Mouse (Mus musculus): ENCODE data around the gene Dync1i1. TPM values are rescaled to one million over a fixed set of nuclear protein-coding genes. Genes with fewer than 3 reads are reported as not detected.

Gene Dync1i1
- polyA plus RNA-seq, 1 experiment from 2014 or later, result 49.9 TPM

DNA sequence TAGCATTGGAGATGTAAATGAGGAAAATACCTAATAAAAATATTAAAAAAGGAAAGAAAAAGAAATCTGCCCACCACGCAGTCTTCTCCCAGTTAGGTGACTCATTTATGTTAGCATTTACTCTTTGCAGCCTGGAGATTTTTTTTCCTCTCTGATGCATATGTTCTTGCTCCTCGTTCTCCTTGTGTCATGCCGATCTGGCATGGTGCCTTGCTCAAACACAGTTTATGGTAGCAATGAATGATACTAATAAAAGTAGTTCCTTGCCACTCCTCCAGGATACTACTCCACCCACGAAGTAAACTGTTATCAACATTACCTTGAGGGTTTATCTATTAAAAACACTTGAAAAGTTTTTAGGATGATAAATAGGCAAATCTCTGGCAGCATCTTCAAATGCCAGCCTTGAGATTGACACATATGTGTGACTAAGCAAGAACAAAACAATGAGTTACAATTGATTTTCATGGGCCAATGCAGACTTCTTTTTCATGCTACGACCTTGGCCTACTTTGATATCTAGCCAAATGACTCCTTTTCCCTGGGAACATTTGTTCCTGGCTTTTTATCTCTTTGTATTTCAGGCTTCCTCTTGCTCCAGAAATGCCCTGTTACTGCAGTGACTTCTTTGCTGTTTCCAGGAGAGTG is 68.8 kb downstream of the Dync1i1 start:
- Histone ChIP-seq H3K27ac (ENCODE audit: low read depth, low read length) (no peak overlapping the region), H3K9ac (ENCODE audit: low read depth, low read length) (no peak overlapping the region), H3K27me3 (replicated peaks; ENCODE audit: control insufficient read depth, insufficient read depth, low read length) (no peaks in the 10 kb centered on the region), H3K36me3 (ENCODE audit: control insufficient read depth, insufficient read depth, low read length) (no peaks in the 10 kb centered on the region), H3K4me3 (ENCODE audit: low read length) (no peak overlapping the region), H3K4me2 (ENCODE audit: low read length) (no peak overlapping the region), H3K4me1 (ENCODE audit: control insufficient read depth, insufficient read depth, low read depth, low read length) (no peaks in the 10 kb centered on the region), H3K9me3 (ENCODE audit: control insufficient read depth, low read length) (no peaks in the 10 kb centered on the region)
- WGBS, result 55% methylated on average over 5 of the region's 5 CpGs
- no peak for ATAC-seq

GRCm38 (mm10) chr6:5795314-5795713 is 69.9 kb downstream of the Dync1i1 start:
- H3K36me3 ChIP-seq (ENCODE audit: control insufficient read depth, insufficient read depth, low read length), result no peaks in the 10 kb centered on the region
- no peaks in the 10 kb centered on the region for H3K9me3 ChIP-seq (ENCODE audit: control insufficient read depth, low read length)
- H3K27ac ChIP-seq (ENCODE audit: low read depth, low read length), result no peak overlapping the region
- no peaks in the 10 kb centered on the region for H3K27me3 ChIP-seq (replicated peaks; ENCODE audit: control insufficient read depth, insufficient read depth, low read length)
- no peak for ATAC-seq
- H3K4me3 ChIP-seq (ENCODE audit: low read length), result no peak overlapping the region
- 83% methylated on average over 2 of the region's 2 CpGs for WGBS
- no peaks in the 10 kb centered on the region for H3K4me1 ChIP-seq (ENCODE audit: control insufficient read depth, insufficient read depth, low read depth, low read length)
- H3K9ac ChIP-seq (ENCODE audit: low read depth, low read length), result no peak overlapping the region
- H3K4me2 ChIP-seq (ENCODE audit: low read length), result no peak overlapping the region

- Histone ChIP-seq H3K4me2 (ENCODE audit: low read length) (no peak overlapping the region), H3K36me3 (ENCODE audit: control insufficient read depth, insufficient read depth, low read length) (no peaks in the 10 kb centered on the region), H3K27ac (ENCODE audit: low read depth, low read length) (no peak overlapping the region), H3K4me3 (ENCODE audit: low read length) (no peak overlapping the region), H3K27me3 (replicated peaks; ENCODE audit: control insufficient read depth, insufficient read depth, low read length) (no peaks in the 10 kb centered on the region), H3K9ac (ENCODE audit: low read depth, low read length) (no peak overlapping the region), H3K9me3 (ENCODE audit: control insufficient read depth, low read length) (no peaks in the 10 kb centered on the region), H3K4me1 (ENCODE audit: control insufficient read depth, insufficient read depth, low read depth, low read length) (no peaks in the 10 kb centered on the region)
- WGBS, result 58% methylated on average over 6 of the region's 6 CpGs
- ATAC-seq, result peak; percentile 93
These were observed 76.8 kb downstream of the Dync1i1 start for GRCm38 (mm10) chr6:5802124-5802839.

- Histone ChIP-seq H3K36me3 (ENCODE audit: control insufficient read depth, insufficient read depth, low read length) (no peaks in the 10 kb centered on the region), H3K4me2 (ENCODE audit: low read length) (no peak overlapping the region), H3K27me3 (replicated peaks; ENCODE audit: control insufficient read depth, insufficient read depth, low read length) (no peaks in the 10 kb centered on the region), H3K4me3 (ENCODE audit: low read length) (no peak overlapping the region), H3K4me1 (ENCODE audit: control insufficient read depth, insufficient read depth, low read depth, low read length) (no peaks in the 10 kb centered on the region), H3K27ac (ENCODE audit: low read depth, low read length) (no peak overlapping the region), H3K9me3 (ENCODE audit: control insufficient read depth, low read length) (no peaks in the 10 kb centered on the region), H3K9ac (ENCODE audit: low read depth, low read length) (no peak overlapping the region)
- peak; percentile 37; the same call in 1 of the 2 replicates for ATAC-seq
- WGBS, result 63% methylated on average over 11 of the region's 11 CpGs
These were observed 77.5 kb downstream of the Dync1i1 start for GRCm38 (mm10) chr6:5802840-5803491.

GRCm38 (mm10) chr6:5808008-5808421 is 82.6 kb downstream of the Dync1i1 start:
- Histone ChIP-seq H3K27ac (ENCODE audit: low read depth, low read length) (no peak overlapping the region), H3K9me3 (ENCODE audit: control insufficient read depth, low read length) (no peaks in the 10 kb centered on the region), H3K36me3 (ENCODE audit: control insufficient read depth, insufficient read depth, low read length) (no peaks in the 10 kb centered on the region), H3K4me1 (ENCODE audit: control insufficient read depth, insufficient read depth, low read depth, low read length) (no peaks in the 10 kb centered on the region), H3K4me2 (ENCODE audit: low read length) (no peak overlapping the region), H3K27me3 (replicated peaks; ENCODE audit: control insufficient read depth, insufficient read depth, low read length) (no peaks in the 10 kb centered on the region), H3K4me3 (ENCODE audit: low read length) (no peak overlapping the region), H3K9ac (ENCODE audit: low read depth, low read length) (no peak overlapping the region)
- no peak for ATAC-seq
- 76% methylated on average over 3 of the region's 3 CpGs for WGBS

GRCm38 (mm10) chr6:5812076-5812475 is 86.6 kb downstream of the Dync1i1 start:
- WGBS, result 62% methylated on average over 1 of the region's 1 CpGs
- H3K27ac ChIP-seq (ENCODE audit: low read depth, low read length), result no peak overlapping the region
- H3K9ac ChIP-seq (ENCODE audit: low read depth, low read length), result no peak overlapping the region
- no peaks in the 10 kb centered on the region for H3K9me3 ChIP-seq (ENCODE audit: control insufficient read depth, low read length)
- ATAC-seq, result no peak
- H3K4me1 ChIP-seq (ENCODE audit: control insufficient read depth, insufficient read depth, low read depth, low read length), result no peaks in the 10 kb centered on the region
- H3K36me3 ChIP-seq (ENCODE audit: control insufficient read depth, insufficient read depth, low read length), result no peaks in the 10 kb centered on the region
- no peak overlapping the region for H3K4me2 ChIP-seq (ENCODE audit: low read length)
- no peaks in the 10 kb centered on the region for H3K27me3 ChIP-seq (replicated peaks; ENCODE audit: control insufficient read depth, insufficient read depth, low read length)
- H3K4me3 ChIP-seq (ENCODE audit: low read length), result no peak overlapping the region

DNA sequence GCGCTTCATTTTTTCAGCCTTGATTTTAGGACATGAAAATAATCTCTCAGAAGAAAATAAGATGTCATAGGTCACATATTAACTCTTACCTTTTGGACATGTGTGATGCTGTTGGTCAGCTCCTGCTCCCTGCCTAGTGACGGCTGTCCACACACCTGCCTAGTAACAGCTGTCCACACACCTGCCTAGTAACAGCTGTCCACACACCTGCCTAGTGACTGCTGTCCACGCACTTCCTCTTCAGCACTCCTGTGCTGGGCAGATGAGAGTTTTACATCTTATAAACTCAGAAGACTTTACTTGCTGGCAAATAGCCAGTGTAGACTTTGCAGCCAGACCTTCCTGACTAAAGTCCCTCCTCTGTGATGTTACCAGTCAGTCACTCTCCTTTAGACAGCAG is 94.2 kb downstream of the Dync1i1 start:
- no peak overlapping the region for H3K9ac ChIP-seq (ENCODE audit: low read depth, low read length)
- no peak overlapping the region for H3K27ac ChIP-seq (ENCODE audit: low read depth, low read length)
- H3K36me3 ChIP-seq (ENCODE audit: control insufficient read depth, insufficient read depth, low read length), result no peaks in the 10 kb centered on the region
- ATAC-seq, result no peak
- no peaks in the 10 kb centered on the region for H3K27me3 ChIP-seq (replicated peaks; ENCODE audit: control insufficient read depth, insufficient read depth, low read length)
- no peaks in the 10 kb centered on the region for H3K9me3 ChIP-seq (ENCODE audit: control insufficient read depth, low read length)
- no peaks in the 10 kb centered on the region for H3K4me1 ChIP-seq (ENCODE audit: control insufficient read depth, insufficient read depth, low read depth, low read length)
- H3K4me3 ChIP-seq (ENCODE audit: low read length), result no peak overlapping the region
- WGBS, result 88% methylated on average over 3 of the region's 3 CpGs
- no peak overlapping the region for H3K4me2 ChIP-seq (ENCODE audit: low read length)

GRCm38 (mm10) chr6:5825461-5825860 is 100.0 kb downstream of the Dync1i1 start:
- Histone ChIP-seq H3K4me3 (ENCODE audit: low read length) (no peak overlapping the region), H3K4me2 (ENCODE audit: low read length) (no peak overlapping the region), H3K27me3 (replicated peaks; ENCODE audit: control insufficient read depth, insufficient read depth, low read length) (no peaks in the 10 kb centered on the region), H3K27ac (ENCODE audit: low read depth, low read length) (no peak overlapping the region), H3K4me1 (ENCODE audit: control insufficient read depth, insufficient read depth, low read depth, low read length) (no peaks in the 10 kb centered on the region), H3K9me3 (ENCODE audit: control insufficient read depth, low read length) (no peaks in the 10 kb centered on the region), H3K36me3 (ENCODE audit: control insufficient read depth, insufficient read depth, low read length) (no peaks in the 10 kb centered on the region), H3K9ac (ENCODE audit: low read depth, low read length) (no peak overlapping the region)
- ATAC-seq, result no peak
- 94% methylated on average over 3 of the region's 3 CpGs for WGBS

- no peaks in the 10 kb centered on the region for H3K27me3 ChIP-seq (replicated peaks; ENCODE audit: control insufficient read depth, insufficient read depth, low read length)
- H3K4me3 ChIP-seq (ENCODE audit: low read length), result no peak overlapping the region
- 56% methylated on average over 4 of the region's 4 CpGs for WGBS
- no peaks in the 10 kb centered on the region for H3K9me3 ChIP-seq (ENCODE audit: control insufficient read depth, low read length)
- no peak overlapping the region for H3K27ac ChIP-seq (ENCODE audit: low read depth, low read length)
- H3K4me1 ChIP-seq (ENCODE audit: control insufficient read depth, insufficient read depth, low read depth, low read length), result no peaks in the 10 kb centered on the region
- no peaks in the 10 kb centered on the region for H3K36me3 ChIP-seq (ENCODE audit: control insufficient read depth, insufficient read depth, low read length)
- no peak for ATAC-seq
- H3K4me2 ChIP-seq (ENCODE audit: low read length), result no peak overlapping the region
- no peak overlapping the region for H3K9ac ChIP-seq (ENCODE audit: low read depth, low read length)
These were observed 101.6 kb downstream of the Dync1i1 start for GRCm38 (mm10) chr6:5827064-5827463.

Data from hindbrain, embryonic 16.5 days (tissue).